Mouse (Mus musculus): ENCODE measurements around the gene Cluh. TPM values are rescaled to one million over a fixed set of nuclear protein-coding genes. Genes with fewer than 3 reads are reported as not detected.
A peak's percentile ranks its signal among the peaks of the same experiment; 100 is the strongest.

Gene Cluh
- total RNA-seq (2021) = 100 to 1,000 TPM; 220 to 229 TPM

GRCm38 (mm10) chr11:74649095-74649646 is at the start of gene Cluh:
TSS of gene Cluh (plus strand) at chr11:74649495.
- peak; percentile 98 for DNase-seq

GRCm38 (mm10) chr11:74602286-74602685 is 47.0 kb upstream of the Cluh start:
- DNase-seq = no peak

DNA sequence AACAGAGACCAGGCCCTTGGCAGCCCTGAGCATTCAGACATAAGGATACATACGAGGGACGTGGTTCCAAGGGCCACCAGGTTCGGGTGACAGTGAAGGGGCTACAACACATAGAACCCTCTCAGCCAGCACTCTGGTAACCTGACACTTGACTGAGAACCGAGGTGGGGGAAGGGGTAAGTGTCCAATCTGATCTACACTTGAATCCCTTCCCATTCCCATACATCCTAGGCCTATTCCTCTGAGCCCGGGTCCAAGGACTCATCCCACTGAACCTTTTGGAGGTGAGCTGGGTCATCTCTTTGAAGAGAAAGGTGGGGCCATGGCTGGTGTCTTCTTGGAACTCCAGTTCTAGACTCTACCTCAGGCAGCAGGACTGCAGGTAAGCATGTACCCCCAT is 39.2 kb upstream of the Cluh start:
- no peak for DNase-seq

GRCm38 (mm10) chr11:74610545-74611176 is 38.6 kb upstream of the Cluh start, which contains the start of gene Rap1gap2:
TSS of gene Rap1gap2 (minus strand) at chr11:74610915.
- peak; percentile 26 for DNase-seq

GRCm38 (mm10) chr11:74611437-74611836 is 37.9 kb upstream of the Cluh start:
- no peak for DNase-seq

- no peak for DNase-seq
Observed at GRCm38 (mm10) chr11:74613428-74613827, 35.9 kb upstream of the Cluh start.

- DNase-seq = no peak
Observed at GRCm38 (mm10) chr11:74615571-74615970, 33.7 kb upstream of the Cluh start.

- peak; percentile 91 for DNase-seq
Observed at GRCm38 (mm10) chr11:74619201-74619955, 29.9 kb upstream of the Cluh start, which contains the start of gene Ccdc92b. TSS of gene Ccdc92b (plus strand) at chr11:74619605.

- DNase-seq = no peak
Observed at GRCm38 (mm10) chr11:74619956-74620300, 29.4 kb upstream of the Cluh start.

DNA sequence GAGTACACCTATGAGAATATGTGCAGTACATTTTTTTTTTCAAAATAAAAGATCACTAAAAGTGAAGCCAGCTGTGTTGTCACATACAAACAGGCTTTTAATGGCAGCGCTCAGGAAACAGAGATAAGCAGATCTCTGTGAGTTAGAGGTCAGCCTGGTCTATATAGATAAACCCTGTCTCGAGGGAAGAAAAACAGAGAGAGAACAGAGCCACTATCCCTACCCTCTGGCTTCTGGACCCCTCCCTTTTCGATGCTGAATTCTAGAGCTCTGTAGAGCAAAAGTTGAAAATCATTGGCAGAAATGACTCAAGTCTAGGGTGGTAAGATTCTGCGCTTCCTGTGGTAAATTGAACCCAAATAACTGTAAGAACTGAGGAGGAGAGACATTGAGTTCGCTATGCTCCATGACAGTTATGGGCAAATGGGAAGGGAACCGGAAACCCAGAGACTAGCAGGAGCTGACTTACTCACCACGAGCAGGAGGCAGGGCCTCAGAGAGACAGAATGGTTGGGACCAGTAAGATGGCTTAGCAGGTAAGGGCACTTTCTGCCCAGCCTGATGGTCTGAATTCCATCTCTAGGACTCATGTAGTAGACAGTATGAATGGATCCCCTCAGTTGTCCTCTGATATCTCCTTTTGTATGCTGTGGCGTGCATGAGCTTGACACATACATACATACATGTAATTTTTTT is 27.2 kb upstream of the Cluh start:
- DNase-seq = no peak

- peak; percentile 27 for DNase-seq
Observed at GRCm38 (mm10) chr11:74623693-74624092, 25.6 kb upstream of the Cluh start.

- DNase-seq = no peak
Observed at GRCm38 (mm10) chr11:74625333-74625732, 24.0 kb upstream of the Cluh start.

DNA sequence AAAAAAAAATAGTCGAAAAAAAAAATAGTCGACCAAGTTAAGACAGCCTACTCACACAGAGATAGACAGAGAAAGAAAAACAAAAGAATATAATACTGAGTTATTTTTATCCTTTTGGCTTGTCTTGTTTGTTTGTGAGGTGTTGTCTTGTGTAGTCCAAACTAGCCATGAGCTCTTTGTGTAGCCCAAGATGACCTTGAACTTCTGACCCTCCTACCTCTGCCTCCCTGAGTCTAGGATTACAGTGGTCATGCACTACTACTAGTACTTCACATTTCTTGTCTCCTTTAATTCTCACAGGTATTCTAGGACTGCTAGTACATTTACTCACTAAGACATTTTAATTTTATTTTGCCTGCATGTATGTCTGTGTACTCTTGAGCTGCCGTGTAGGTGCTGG is 21.8 kb upstream of the Cluh start:
- DNase-seq = no peak

DNA sequence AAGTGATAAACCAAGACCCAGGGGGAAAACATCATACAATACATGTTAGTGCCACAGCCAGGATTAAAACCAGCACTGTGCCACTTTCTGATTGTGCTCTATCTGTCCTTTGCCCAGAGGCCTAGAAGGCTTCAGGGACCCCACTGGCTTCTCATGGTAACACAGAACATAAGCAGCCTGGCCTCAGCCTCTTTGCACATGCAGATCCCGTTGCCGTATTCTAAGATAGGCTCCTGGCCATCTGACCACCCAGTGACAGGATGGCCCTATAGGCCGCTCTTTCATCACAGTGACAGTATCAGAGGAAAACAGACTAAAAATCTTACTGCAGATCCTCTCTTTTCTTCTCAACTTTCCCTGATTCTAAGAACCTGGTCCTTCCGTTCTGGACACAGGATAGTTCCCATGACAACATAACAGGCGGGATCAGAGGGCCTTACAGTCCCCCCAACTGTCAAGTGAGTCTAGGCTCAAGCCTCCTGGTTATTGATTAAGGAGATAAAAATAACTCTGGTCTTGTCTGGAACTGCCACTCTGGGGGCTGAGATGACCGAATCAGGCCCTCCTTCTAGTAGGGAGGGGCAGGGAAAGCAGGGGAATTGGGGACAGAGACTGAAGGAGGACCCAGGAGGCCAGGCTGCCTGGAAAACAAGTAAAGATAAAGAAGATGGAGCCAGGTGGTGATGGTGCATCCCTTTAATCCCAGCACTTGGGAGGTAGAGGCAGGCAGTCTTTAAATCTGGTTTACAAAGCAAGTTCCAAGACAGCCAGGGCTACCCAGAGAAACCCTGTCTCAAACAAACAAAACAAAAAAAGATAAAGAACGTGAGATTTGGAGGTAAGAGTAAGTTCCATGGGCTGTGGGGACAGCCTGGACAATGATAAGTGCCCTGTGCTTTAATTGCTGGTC is 17.2 kb upstream of the Cluh start:
- no peak for DNase-seq

- DNase-seq = peak; percentile 79
Observed at GRCm38 (mm10) chr11:74634490-74635275, 14.6 kb upstream of the Cluh start.

- DNase-seq = no peak
Observed at GRCm38 (mm10) chr11:74637486-74637885, 11.8 kb upstream of the Cluh start.

GRCm38 (mm10) chr11:74637971-74638790 is 11.1 kb upstream of the Cluh start:
- DNase-seq = peak; percentile 78

- no peak for DNase-seq
Observed at GRCm38 (mm10) chr11:74638791-74639411, 10.4 kb upstream of the Cluh start.

DNA sequence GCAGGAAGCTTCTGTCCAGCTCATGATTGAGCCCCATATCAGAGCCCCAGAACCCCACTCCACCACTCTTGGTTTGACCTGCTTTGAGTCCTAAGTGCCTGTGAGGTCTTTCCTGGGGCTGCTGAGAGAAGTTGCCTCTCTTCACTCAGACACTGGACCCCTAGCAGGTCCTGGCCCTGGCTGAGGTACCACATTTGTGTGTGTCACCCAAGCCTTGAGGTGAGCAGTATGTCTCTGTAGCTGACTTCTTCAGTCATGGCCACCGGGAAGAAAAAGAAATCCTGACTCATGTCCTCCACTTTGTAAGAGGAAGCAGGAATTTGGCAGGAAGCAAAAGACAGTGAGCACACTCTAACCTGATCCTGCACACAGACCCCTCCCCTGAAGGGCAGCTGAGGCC is 9.7 kb upstream of the Cluh start:
- DNase-seq = no peak

DNA sequence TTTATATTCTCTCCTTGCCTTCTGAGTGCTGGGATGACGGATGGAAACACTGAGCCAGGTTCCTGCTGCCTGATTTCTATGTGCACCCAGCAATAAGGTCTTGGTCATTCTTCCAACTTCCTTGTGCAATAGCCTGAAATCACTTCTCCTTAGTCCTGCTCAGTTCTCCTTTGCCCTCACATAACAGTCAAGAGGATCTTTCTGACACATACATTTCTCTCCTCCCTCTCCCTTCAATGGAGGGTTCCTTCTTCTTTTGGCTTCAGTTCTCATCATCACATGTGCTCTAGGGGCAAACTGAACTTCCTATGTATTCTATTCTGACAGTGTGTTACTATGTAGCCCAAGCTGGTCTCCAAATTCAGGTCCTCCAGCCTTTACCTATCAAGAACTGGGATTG is 1.3 kb upstream of the Cluh start:
- no peak for DNase-seq
